Mouse (Mus musculus) spleen, postnatal 10 days (tissue): Measurements from ENCODE around the gene Rgs17.

Experiments used
- DNase-seq, 2 experiments: peaks; one replicate each; pipeline ENCODE4 v3.0.0; 2021 to 2022; ENCODE audit warnings: low spot score in 2 of 2

Gene Rgs17

DNA sequence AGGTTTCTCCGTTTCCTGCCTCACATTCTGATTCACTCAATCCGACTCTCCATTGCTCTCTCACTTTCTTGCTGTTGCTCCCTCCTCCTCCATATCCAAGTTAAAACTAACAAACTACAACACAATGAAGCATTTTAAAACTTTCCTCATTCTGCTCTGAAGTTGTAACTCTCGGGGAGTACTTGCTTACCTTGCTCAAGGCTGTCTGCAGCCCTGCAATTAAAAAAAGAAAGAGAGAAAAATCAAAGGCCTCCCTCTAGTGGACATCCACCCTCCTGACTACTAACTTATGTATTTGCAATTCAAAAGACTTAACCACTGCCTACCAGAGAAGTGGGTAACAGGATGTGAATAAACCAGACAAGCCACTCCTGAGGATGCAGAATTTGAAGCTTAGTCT, 97.4 kb downstream of the Rgs17 start:
- DNase-seq = peak in 1 of 2 experiments; percentile 61

DNA sequence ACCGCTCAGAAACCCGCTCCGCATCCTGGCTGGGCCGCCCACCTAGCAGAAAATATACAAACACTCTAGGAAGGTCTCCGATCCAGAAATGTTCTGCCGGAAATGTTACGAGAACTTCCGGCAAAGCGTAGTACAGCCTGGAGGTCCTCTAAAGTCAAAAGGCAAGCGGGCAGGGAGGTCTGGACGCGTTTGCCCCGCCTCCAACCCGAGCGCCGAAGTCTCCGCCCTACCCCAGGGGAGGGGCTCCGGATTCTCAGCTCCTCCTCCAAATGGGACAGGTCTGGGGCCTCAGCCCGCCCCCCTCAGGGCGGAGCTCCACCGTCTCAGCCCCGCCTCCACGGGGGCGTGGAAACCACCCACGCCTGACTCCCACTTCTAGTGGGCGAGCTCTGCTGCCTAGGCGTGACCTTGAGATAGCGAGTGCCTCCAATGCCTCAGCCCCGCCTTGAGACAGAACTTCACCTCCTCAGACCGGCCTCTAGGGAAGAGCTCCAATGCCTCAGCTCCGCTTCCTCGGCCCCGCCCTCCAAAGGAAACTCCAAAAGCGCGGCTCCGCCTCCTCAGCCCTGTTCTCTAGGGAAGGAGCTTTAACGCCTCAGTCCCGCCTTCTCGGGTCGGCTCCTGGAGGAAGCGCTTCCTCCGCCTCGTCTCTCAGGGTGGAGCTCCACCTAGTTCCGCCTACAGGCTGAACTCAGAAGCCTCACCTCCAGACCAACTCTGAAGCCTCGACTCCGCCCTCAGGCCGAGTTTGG, 98.3 kb downstream of the Rgs17 start, which contains the start of gene Mtrf1l:
Mtrf1l (minus strand) TSS at position 171 of the 752 bp plus-strand sequence.
- peak; percentile 98 for DNase-seq

DNA sequence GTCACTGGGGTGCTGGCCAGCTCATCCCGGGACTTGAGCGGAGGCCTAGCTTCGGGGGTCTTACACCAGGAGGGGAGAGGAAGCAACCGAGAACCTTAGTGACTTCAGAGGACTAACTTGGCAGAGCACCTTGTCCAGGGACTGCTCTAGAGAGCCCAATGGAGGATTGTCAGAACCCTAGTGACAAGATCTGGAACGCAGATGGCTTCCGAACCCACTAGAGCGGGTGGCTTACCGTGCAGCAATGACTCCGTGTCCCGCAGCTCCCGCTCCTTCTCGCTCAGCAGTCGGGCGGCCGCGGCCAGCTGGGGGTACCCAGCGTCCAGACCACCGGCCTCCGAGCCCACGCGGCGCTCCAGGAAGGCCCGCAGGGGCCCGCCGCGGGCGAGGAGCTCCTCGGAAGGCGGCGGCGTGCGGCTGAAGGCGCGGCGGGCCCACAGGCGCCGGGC, 98.9 kb downstream of the Rgs17 start:
- peak in 1 of 2 experiments; percentile 50 for DNase-seq

DNA sequence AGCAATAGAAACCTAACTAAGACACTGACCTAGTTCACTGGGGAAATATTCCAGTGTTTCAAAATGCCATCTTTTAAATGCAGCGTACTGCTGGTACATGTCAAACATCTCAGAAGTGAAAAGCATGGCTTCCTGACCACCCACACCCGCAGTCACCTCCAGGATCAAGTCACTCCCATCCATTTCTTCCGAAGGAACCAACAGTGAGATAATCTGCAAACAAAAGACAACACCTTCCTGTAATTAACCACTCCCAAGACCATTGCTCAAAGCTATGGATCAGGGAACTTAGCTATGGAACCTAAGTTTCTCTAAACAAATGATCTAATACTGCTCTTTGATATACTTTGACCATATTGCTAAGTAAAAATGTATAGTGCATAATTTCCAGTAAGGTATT, 103.4 kb downstream of the Rgs17 start:
- DNase-seq = no peak

DNA sequence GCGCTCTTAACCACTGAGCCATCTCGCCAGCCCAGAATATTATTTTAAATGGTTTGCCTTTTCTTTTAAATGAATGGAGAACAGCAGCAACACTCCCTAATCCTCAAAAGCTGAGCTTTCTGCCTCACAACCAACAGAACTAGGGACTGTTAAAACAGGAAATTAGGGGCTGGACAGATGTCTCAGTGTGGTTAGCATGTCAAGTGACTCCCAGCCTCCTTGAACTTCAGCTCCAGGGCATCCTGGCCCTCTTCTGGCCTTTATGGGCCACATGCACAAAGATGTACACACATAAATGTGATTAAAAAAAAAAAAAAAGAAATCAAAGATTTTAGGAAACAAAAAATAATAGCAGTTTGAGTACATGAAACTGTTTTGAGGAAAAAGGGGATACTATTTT, 106.2 kb downstream of the Rgs17 start:
- DNase-seq = no peak

DNA sequence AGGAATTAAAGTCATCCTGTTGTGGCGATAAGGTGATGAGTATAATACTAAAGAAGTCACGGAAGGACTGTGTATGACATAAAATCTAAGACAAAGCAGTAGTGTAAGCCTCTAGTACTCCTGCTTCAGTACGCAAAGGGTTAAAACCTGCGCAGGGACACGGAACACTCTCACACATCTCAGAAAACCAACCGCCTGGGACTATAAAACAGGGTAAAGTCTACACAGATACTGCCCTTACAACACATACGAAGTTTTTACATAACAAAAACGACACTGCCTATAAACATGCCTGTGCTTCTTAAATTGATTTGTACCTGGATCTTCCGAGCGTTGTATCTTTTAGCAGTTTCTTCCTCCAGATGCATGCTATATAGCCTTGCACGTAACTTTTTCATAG, 108.5 kb downstream of the Rgs17 start:
- no peak for DNase-seq

DNA sequence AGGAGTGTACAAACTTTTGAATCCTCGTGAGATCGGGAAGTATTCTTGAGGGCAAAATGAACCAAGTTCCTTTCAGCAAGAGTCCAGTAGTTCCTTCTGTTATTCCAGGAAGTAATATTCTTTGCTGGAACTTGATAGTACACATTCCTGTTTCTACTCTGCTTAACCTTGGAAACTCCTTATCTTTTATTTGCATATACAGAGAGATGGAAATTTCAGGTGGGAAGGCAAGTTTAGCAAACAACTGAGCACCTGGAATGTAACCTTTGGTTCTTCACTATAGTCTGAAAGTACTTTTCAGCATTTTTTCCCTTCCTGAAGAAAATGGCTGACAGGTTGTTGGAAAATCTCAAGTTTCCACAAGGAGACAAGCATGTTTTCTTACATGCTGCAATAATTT, 114.5 kb downstream of the Rgs17 start:
- no peak for DNase-seq

DNA sequence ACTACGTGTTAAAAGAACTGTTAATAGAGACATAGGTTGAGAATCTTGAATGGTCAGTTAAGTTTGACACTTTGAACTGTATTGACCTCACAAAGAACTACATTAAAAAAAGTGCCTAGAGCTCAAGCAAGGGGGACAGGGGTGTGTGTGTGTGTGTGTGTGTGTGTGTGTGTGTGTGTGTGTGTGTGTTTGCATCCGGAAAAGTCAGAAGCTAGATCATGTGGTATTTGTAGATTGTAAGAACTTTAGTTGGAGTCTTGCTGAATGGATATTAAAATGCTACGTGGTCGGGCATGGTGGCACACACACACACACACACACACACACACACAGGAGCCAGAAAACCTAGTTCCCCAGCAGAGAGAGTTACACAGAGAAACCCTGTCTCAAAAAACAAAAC, 115.2 kb downstream of the Rgs17 start:
- no peak for DNase-seq

DNA sequence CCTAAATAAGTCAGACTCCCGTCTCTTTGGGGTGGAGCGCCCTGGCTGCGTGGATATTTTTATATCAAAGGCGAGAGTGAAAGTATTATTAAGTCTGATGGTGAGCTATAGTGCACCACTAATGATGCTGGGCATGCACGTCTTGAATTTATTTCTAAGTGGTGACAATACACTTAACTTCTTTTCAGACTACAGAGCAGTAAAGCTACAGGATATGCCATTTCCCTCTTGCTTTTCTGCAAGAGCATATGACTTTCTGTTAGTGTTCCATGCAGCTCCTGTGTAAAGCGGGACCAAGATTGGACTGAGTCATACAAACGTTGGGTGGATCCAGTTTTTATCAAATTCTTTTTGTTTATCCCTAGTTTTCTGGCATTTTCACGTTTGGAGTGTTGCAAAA, 115.8 kb downstream of the Rgs17 start:
- peak in 1 of 2 experiments; percentile 38 for DNase-seq

DNA sequence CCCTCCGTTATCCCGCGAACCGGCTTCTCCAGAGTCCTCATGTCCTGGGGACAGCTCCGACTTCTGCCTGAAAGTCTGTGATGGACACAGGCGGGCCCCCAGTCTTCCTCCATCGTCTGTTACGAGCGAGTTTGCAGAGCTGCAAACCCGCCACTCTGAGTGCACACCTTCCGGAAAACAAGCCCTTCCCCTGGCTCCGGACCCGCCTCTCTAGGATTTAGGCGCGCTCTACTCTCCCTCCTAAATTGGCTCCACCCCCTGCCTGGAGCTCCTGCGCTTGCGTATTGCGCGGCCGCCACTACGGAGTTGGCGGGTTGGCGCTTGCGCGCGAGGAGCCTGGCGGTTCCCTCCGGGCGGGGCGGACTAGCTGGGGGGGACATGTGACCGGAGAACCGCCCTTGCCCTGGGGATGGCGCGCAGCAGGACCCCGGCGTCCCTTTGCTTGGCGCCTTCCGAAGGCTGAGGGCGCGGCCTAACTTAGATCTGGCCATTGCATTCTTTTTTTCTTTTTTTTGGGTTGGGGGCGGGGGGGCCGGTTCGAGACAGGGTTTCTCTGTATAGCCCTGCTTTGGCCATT, 116.4 kb downstream of the Rgs17 start:
- peak in 1 of 2 experiments; percentile 97 for DNase-seq

DNA sequence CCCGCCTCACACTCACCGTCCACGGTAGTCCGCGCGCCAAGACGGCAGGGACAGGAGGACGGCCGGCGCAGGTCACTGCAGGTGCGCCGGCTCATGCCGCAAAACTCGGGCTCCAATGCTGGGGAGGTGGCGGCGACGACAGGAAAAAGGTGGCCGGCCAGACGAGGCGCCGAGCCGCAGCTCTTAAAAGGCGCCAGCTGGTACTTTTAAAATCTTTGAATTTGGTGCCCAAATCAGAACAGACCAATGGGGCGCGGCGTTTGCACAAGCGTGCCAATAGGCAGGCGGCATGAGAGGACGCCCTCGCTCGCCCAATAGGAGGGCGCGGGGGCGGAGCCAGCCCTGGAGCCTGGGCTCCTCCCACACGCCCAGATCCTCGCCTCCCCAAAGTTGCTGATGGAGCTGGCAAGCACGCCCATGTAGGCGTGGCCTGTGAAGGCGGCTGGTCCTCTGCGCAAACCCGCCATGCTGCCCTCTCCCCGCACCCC, 116.9 kb downstream of the Rgs17 start, which contains the start of gene Fbxo5:
Fbxo5 (minus strand) TSS at position 358 of the 488 bp plus-strand sequence.
- DNase-seq = peak; percentile 93 to 98

DNA sequence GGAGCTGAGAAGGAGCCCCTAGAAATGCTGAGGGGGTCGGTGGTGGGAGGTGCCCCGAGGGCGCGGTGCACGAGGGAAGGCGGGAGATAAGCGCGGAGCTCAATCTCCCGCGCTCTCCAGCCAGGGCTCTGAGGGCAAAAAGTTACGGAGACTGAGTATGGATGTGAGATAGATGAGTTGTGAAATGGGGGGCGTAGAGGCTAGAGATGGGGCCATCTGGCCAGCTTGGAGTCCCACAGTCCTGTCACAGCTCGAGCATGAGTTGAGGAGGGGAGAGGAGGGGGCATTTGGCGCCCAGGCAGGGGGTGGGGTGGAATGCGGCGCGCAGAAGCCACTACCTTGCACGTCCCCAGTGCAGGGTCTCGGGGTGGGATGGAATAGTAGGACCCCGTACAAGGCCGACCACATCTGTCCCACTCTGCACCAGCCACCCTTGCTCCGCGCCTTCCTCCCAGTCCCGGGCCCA, 117.5 kb downstream of the Rgs17 start:
- peak; percentile 57 to 67 for DNase-seq

DNA sequence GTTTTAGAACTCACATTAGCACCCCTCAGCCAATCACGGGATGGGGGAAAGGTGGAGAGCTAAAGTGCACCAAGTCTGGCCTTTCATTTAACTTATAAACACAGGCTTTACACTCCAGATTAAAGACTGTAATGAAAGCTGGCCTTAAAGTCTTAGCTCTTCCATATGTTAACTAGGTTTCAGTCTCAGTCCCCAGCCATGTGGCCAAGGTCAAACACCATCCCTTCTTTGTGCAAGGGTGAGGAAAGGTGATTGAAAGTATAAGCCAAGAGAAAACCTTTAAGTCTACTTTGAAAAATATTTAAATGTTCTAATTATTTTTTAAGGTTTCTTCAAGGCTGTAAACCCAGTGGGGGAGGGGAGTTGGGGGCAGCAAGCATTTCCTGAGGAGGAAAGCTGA, 118.5 kb downstream of the Rgs17 start:
- DNase-seq = no peak

DNA sequence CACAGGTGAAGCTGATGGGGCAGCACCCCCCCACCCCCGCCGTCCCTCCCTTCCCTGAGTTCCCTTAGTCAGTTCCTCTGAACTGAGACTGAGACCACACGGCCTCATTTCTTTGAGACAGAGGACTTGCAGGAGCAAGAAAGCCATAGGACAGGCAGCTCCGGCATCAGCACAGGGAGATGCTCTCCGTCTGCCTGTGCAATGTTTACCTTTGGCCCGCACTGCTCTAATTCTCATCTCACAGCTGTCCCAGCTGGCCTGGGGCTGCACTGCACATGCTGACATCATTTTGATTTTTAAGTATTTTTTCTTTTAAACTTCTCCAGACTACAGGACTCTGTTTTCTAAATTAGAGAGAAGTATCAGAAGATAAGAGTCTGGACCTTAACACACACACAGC, 119.3 kb downstream of the Rgs17 start:
- DNase-seq = no peak

DNA sequence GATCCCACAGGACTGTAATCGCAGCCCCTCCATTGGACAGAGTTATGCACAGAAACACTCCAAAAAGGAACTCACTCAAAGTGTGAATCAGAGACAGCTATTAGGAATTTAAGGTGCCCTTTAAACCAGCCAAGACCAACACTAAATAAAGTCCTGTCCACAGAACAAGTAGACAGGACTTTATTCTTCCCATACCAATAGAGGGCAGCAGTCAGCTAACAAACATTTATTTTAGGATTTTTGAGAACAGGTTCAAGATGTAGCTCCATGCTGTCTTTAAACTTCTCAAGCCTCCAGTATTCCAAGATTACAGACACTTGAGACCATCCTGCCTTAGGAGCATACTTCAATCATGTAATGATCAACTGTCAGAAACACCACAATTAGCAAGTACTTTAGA, 121.7 kb downstream of the Rgs17 start:
- no peak for DNase-seq

DNA sequence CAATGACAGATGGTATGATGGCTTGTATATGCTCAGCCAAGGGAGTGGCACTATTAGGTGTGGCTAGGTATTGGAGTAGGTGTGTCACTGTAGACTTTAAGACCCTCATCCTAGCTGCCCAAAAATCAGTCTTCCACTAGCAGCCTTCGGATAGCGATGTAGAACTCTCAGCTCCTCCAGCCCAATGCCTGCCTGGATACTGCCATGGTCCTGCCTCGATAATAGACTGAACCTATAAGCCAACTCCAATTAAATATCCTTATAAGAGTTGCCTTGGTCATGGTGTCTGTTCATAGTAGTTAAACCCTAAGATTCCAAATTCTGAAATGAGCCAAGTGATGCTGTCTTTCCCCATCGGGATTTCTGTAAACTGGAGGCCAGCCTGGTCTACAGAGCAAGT, 124.1 kb downstream of the Rgs17 start:
- no peak for DNase-seq

DNA sequence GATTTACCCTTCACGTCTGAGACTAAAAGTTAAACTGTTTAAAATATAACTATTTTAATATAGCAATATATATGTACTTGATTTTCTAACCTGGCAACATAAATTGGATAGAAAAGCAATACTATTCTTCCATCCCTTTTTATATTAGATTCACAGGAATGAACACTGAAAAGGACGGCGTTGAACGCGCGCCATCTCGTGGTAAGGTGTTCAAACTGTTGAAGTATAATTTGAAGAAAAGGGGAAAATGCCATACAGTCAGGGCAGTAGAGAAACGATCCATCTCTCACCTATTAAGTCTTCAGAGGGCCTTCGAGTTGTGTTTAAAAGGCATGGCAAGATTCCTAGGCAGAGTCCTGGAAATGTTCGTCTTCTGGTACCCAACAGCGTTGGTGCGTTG, 131.5 kb downstream of the Rgs17 start:
- DNase-seq = peak in 1 of 2 experiments; percentile 61

DNA sequence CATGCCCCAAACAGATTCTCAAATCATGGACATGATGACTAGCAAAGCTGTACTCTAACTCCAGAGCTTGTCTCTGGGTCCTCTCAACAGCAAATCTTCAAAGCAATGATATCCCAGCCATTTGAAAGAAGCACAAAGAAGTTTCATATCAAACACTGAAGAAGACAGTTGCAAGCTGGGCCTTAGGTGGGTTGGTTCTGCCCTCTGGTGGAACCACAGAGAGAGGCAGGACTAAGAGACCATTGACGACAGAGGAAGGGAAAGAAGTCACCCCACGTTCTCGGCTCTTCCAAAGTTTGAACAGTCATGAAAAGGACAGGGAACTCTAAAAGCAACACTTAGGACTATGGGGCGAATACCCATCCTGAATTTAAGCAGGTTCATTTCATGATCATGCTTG, 135.3 kb downstream of the Rgs17 start:
- peak in 1 of 2 experiments; percentile 32 for DNase-seq
